Mouse (Mus musculus): ENCODE measurements around the gene Trpm6.

The Trpm6 gene

GRCm38 (mm10) chr19:18771561-18771960 is 21.8 kb downstream of the Trpm6 start:
- DNase-seq (ENCODE audit: low spot score), result no peak

- DNase-seq (ENCODE audit: low spot score), result no peak
Observed at GRCm38 (mm10) chr19:18772888-18773488, 23.2 kb downstream of the Trpm6 start.

DNA sequence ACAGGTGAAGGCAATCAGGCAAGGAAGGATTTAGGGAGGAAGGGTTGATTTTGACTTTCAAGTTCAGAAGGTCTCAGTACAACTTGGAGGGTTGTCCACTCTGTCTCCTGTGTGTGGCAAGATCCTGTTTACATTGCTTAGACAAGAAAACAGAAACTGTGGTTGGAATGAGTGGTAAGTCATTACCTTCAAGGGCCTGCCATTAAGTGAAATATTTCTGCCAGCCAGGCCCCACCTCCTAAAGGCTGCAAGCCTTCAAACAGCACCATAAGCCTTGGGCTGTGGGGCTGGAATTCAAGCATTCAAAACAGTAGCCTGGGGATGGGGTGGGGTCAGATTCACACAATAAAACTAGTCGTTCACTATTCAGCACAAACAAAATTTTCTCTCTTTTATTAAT is 24.3 kb downstream of the Trpm6 start:
- DNase-seq (ENCODE audit: low spot score), result no peak

- DNase-seq (ENCODE audit: low spot score), result no peak
Observed at GRCm38 (mm10) chr19:18799646-18800045, 49.9 kb downstream of the Trpm6 start.

- no peak for DNase-seq (ENCODE audit: low spot score)
Observed at GRCm38 (mm10) chr19:18811264-18811663, 61.5 kb downstream of the Trpm6 start.

DNA sequence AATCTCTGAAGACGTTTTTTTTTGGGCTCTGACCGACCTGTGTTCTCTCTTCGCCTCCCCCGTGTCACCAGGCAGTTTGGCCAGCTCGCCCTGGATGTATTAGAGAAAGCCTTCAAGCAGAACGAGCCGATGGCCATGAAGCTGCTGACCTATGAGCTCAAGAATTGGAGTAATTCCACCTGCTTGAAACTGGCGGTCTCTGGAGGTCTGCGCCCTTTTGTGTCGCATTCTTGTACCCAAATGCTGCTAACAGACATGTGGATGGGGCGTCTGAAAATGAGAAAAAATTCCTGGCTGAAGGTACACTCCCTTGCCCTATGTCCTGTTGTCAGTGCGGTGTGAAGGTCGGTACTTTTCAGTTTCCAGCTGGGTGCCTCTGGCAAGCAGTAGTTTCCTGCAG is 65.4 kb downstream of the Trpm6 start:
- no peak for DNase-seq (ENCODE audit: low spot score)

GRCm38 (mm10) chr19:18817425-18817824 is 67.6 kb downstream of the Trpm6 start:
- no peak for DNase-seq (ENCODE audit: low spot score)

- no peak for DNase-seq (ENCODE audit: low spot score)
Observed at GRCm38 (mm10) chr19:18828601-18829000, 78.8 kb downstream of the Trpm6 start.

- no peak for DNase-seq (ENCODE audit: low spot score)
Observed at GRCm38 (mm10) chr19:18831196-18831595, 81.4 kb downstream of the Trpm6 start.

DNA sequence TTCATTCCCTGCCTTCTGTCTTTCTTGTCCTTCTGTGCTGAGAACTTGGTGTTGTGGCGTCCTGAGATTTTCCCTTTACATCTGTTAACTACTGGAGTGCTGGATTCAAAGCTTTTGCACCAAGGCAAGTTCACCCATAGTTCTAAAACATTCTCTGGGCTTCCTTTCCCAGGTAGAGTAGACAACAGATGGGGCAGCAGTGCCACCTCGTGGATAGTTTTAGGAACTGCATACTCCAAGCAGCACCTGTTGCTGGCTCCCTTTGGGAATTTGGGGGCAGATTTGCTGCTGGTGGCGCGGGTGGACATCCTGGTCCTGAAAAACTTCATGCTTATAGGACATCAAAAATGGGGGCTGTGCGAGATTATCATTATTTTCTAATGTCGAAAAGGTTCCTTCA is 85.2 kb downstream of the Trpm6 start:
- peak; percentile 62 for DNase-seq (ENCODE audit: low spot score)

DNA sequence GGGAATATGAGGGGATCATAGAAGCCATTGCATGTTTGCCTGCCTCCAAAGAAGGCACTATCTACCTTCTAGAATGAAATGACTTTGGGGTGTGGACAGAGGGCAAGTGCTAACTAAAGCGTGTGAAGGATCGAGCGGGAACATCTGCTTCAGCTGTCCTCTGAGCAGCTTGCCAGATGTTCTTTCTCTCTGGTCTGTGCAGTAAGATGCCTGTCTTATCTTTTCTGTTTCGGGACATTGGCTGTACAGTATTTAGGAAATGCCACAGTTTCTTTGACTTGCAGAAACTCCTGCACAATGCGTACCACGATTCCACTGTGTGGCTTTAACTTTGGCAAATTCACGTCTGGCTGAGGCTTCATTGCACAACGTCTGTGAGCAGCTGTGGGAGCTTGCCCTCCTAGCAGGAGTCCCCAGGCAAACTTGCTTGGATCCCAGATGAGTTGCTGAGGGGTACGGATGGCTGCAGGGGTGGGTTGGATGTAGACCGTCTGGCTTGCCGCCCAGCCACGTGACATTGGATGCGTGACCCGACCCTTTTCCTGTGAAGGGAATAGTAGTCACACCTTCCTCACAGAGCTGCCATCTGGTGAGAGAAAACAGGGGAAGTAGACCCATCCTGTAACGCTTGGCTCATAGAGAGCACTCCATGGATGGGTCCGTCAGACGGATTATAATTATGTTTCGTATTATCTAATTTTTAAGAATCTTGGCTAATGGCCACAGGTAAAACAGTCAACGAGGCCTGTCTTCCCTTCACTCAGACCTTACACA is 92.2 kb downstream of the Trpm6 start:
- DNase-seq (ENCODE audit: low spot score), result no peak

- no peak for DNase-seq (ENCODE audit: low spot score)
Observed at GRCm38 (mm10) chr19:18842626-18843025, 92.8 kb downstream of the Trpm6 start.

GRCm38 (mm10) chr19:18846336-18846735 is 96.6 kb downstream of the Trpm6 start:
- no peak for DNase-seq (ENCODE audit: low spot score)

GRCm38 (mm10) chr19:18868311-18868710 is 118.5 kb downstream of the Trpm6 start:
- DNase-seq (ENCODE audit: low spot score), result no peak

GRCm38 (mm10) chr19:18872792-18873569 is 123.2 kb downstream of the Trpm6 start:
- peak; percentile 34 for DNase-seq (ENCODE audit: low spot score)

DNA sequence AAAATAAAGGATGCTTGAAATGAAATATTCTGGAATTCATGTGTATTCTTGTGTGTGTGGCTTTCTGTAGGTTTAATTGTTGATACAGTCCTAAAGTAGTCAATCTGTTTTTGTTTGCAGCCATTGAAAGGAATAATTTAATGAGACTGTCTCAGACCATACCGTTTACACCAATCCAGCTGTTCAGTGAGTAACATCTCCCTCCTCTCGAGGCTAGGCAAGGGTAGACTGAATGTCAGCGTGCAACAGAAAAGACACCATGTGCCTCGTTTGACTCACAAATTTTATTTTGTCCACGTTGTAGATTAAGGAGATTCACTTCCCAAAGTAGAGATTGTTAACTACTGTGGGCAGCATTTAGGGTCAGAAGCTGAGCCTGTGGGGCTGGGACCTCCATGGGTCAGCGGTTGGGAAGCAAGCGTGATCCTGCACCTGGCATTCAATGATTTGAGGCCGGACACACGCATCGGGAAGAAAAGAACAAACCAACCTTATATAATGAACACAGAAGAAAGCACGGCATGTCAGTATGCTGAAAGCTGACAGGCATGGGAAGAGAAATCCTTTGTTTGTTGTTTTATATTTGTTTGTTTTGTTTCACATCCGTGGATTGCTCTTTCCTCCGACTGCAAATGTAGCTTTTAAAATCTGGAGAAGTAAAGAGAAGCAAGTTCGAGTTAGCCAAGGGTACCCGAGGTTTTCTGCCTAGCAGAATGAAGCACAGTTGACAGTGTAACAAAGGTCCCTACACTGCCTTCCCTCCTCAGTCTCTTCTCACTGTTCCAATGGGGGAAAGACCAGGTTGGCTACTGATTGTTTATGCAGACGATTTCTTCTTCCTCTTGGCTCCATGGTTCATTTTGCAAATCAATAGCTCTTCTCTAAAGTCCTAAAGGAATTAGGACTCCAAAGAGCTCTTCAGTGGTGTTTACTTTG is 124.2 kb downstream of the Trpm6 start:
- DNase-seq (ENCODE audit: low spot score), result no peak

- no peak for DNase-seq (ENCODE audit: low spot score)
Observed at GRCm38 (mm10) chr19:18879264-18879663, 129.5 kb downstream of the Trpm6 start.

- DNase-seq (ENCODE audit: low spot score), result no peak
Observed at GRCm38 (mm10) chr19:18881162-18881561, 131.4 kb downstream of the Trpm6 start.

GRCm38 (mm10) chr19:18887646-18888407 is 138.0 kb downstream of the Trpm6 start:
- no peak for DNase-seq (ENCODE audit: low spot score)

GRCm38 (mm10) chr19:18888491-18889116 is 138.8 kb downstream of the Trpm6 start:
- no peak for DNase-seq (ENCODE audit: low spot score)

Measured in MN1 (cell line).